Mouse (Mus musculus): Measurements from ENCODE around the gene Ivd.

DNA sequence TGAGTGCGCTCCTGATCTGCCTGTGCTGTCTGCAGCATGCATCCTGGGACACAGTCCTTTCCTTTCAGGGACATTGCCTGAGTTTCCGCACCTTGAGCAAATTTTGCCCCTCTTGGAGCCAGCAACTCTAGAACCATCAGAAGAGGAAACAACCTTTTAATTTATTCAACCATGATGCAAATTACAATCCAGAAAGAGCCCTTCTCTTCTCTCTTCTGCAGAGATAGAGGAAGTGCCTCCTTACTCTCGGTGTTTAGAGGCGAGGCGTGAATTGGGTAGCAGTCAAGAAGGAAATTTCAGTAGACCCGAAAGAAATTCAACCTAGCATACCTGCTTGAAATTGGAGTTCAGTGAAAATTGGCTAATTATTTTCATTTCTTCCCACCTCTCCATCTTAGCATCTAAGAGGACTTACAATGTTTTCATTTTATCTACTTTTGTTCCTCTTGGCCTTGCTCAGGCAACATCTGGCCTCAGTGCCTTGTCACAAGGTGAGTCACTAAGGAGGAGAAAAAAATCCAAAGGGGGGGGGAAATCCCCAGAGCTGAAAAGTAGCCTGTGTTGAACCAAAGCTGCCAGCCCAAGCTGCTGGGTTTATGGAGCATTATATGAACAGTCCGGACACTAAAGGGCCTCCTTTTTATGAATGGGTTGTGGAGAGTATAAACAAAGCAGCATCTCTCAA lies 43.8 kb downstream of the Ivd start:
- no peak for TF ChIP-seq EP300 (IDR thresholded peaks at IDR 0.05; ENCODE audit: low read depth)
- TF ChIP-seq CTCF (IDR thresholded peaks at IDR 0.05; ENCODE audit: low read depth) = no peak

All from liver, embryonic 14.5 days (tissue).